Mouse (Mus musculus): ENCODE data around the gene Bahd1.

- no peak for TF ChIP-seq CTCF (conservative IDR thresholded peaks at IDR 0.05; ENCODE audit: low read length)
- no peak for TF ChIP-seq POU5F1 (IDR thresholded peaks at IDR 0.05; ENCODE audit: borderline replicate concordance, low read length)
- no peak for TF ChIP-seq NANOG (IDR thresholded peaks at IDR 0.05; ENCODE audit: borderline replicate concordance, low read length)
These were observed 26.2 kb upstream of the Bahd1 start for GRCm38 (mm10) chr2:118873890-118874430.

All from E14TG2a.4 (cell line).